Mouse (Mus musculus): ENCODE measurements around the gene Dnph1.

DNA sequence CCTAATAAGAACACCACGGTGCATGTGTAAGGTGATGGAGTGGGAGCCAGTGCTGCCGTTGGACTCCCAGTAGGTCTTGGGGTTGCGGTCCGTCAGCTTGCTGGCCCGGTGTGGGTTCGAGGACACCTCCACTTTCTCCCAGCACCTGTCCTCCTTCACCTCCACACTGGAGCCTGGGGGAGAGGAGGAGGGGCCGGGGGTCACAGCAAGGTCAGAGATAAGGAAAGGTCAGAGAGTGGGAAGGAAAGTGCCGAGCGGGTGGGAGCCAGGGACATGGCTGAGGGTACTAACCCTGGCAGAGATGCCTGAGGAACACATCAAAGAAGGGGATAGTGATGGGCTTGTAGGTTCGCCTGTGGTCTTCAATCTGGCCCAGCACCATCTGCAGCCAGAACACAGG lies 28.6 kb downstream of the Dnph1 start:
- TF ChIP-seq CTCF (IDR thresholded peaks at IDR 0.05; ENCODE audit: low read depth), result no peak
- TF ChIP-seq EP300 (IDR thresholded peaks at IDR 0.05; ENCODE audit: low read depth), result no peak

Data from heart, postnatal 0 days (tissue).